Mouse (Mus musculus) CH12.LX (cell line): ENCODE measurements at regions not wholly inside any gene's neighbourhood (a gene's known extent, or its start where the extent isn't known, plus 50 kb on each side); places are given as distances from the start of the nearest gene placed in this dataset.

Experiments used
- CHD2 ChIP-seq: IDR thresholded peaks from 2 replicates; pipeline ENCODE4 v1.6.1; 2011; ENCODE audit warnings: low read length, improper control_type of control experiment
- CTCF ChIP-seq, 2 experiments: IDR thresholded peaks in 1 of 2; conservative IDR thresholded peaks in 1 of 2; 2 replicates each; pipeline ENCODE4 v1.5.1; 2011 to 2012; ENCODE audit warnings: low read depth in 2 of 2, low read length in 2 of 2, improper control_type of control experiment in 1 of 2, inconsistent platforms in 1 of 2, mild to moderate bottlenecking in 1 of 2, moderate library complexity in 1 of 2
- E2F4 ChIP-seq: IDR thresholded peaks from 2 replicates; pipeline ENCODE4 v1.6.1; 2011; ENCODE audit warnings: low read depth, low read length, improper control_type of control experiment; ENCODE audit not compliant: insufficient replicate concordance
- EP300 ChIP-seq: IDR thresholded peaks from 2 replicates; pipeline ENCODE4 v1.6.1; 2011; ENCODE audit warnings: low read length, improper control_type of control experiment
- MEF2A ChIP-seq: IDR thresholded peaks from 2 replicates; pipeline ENCODE4 v1.6.1; 2014; ENCODE audit warnings: low read depth, mild to moderate bottlenecking, inconsistent platforms, low read length, improper control_type of control experiment, borderline replicate concordance
- MYC ChIP-seq: IDR thresholded peaks from 2 replicates; pipeline ENCODE4 v1.6.1; 2011; ENCODE audit warnings: low read depth, mild to moderate bottlenecking, improper control_type of control experiment, low read length
- POLR2A ChIP-seq: IDR thresholded peaks from 2 replicates; pipeline ENCODE4 v1.6.1; 2011; ENCODE audit warnings: low read depth, mild to moderate bottlenecking, improper control_type of control experiment, low read length
- POLR2AphosphoS2 ChIP-seq: IDR thresholded peaks from 2 replicates; pipeline ENCODE4 v1.6.1; 2011; ENCODE audit warnings: low read depth, low read length, improper control_type of control experiment
- UBTF ChIP-seq: IDR thresholded peaks from 2 replicates; pipeline ENCODE4 v1.6.1; 2012; ENCODE audit warnings: low read depth, mild to moderate bottlenecking, inconsistent platforms, low read length, improper control_type of control experiment, moderate library complexity
- ZC3H11A ChIP-seq: IDR thresholded peaks from 2 replicates; pipeline ENCODE4 v1.6.1; 2012; ENCODE audit warnings: low read depth, mild to moderate bottlenecking, inconsistent platforms, low read length, improper control_type of control experiment
- ZKSCAN1 ChIP-seq: IDR thresholded peaks from 2 replicates; pipeline ENCODE4 v1.6.1; 2012; ENCODE audit warnings: low read depth, inconsistent platforms, low read length, improper control_type of control experiment, borderline replicate concordance
- ZNF384 ChIP-seq: IDR thresholded peaks from 2 replicates; pipeline ENCODE4 v1.6.1; 2012; ENCODE audit warnings: low read depth, low read length, improper control_type of control experiment, inconsistent platforms

DNA sequence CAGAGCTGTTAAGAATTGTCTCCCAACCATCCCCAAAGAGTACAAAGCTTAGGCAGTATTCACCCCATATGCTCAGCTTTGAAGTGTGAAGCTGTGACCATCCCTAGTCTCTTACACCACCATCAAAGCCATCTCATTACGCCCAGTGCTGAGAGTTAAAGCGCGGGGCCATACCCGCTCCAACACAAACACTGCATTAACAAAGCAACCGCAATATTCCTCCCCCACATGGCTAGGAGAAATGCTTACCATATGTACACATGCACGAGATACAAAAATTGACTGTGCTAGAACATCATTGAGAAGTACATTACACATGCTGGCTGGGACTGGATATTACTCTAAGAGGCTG, 75.5 kb upstream of the 1700066M21Rik start:
- TF ChIP-seq EP300, result no peak
- TF ChIP-seq CTCF (conservative IDR thresholded peaks at IDR 0.05 in 1 of 2, IDR thresholded peaks at IDR 0.05 in 1 of 2; ENCODE audit: low read depth in 2 of 2, low read length in 2 of 2), result no peak
- no peak for TF ChIP-seq POLR2A
- no peak for TF ChIP-seq MEF2A
- TF ChIP-seq POLR2AphosphoS2, result no peak
- no peak for TF ChIP-seq ZNF384
- no peak for TF ChIP-seq ZC3H11A
- no peak for TF ChIP-seq UBTF
- no peak for TF ChIP-seq ZKSCAN1
- no peak for TF ChIP-seq E2F4
- no peak for TF ChIP-seq MYC
- no peak for TF ChIP-seq CHD2
